Mouse (Mus musculus) hindbrain, embryonic 13.5 days (tissue): ENCODE results near the gene Cntn5. TPM values are rescaled to one million over a fixed set of nuclear protein-coding genes. Genes with fewer than 3 reads are reported as not detected.

Source experiments
- ATAC-seq: fragments of 200-750 bp; cut with Nextera tagmentation; 2 replicates; pipeline ENCODE4 v1.8.0; 2017; ENCODE audit warnings: moderate TSS enrichment; ENCODE audit not compliant: low FRiP score
- H3K27ac ChIP-seq: fragments of 300-500 bp; sonication (generic); 2 replicates; pipeline ENCODE4 v1.5.1; 2015; ENCODE audit warnings: inconsistent platforms, mild to moderate bottlenecking, moderate library complexity
- H3K27me3 ChIP-seq: fragments of 300-500 bp; sonication (generic); 2 replicates; pipeline ENCODE4 v1.6.1; 2015; ENCODE audit warnings: mild to moderate bottlenecking, inconsistent platforms
- H3K36me3 ChIP-seq: fragments of 300-500 bp; sonication (generic); 2 replicates; pipeline ENCODE4 v1.6.1; 2015; ENCODE audit warnings: mild to moderate bottlenecking, inconsistent platforms
- H3K4me1 ChIP-seq: fragments of 300-500 bp; sonication (generic); replicated peaks from 2 replicates; pipeline ENCODE4 v1.6.1; 2015; ENCODE audit warnings: inconsistent platforms
- H3K4me2 ChIP-seq: fragments of 300-500 bp; sonication (generic); 2 replicates; pipeline ENCODE4 v1.6.1; 2015; ENCODE audit warnings: inconsistent platforms, mild to moderate bottlenecking, moderate library complexity
- H3K4me3 ChIP-seq: fragments of 300-500 bp; sonication (generic); 2 replicates; pipeline ENCODE4 v1.5.1; 2015; ENCODE audit warnings: mild to moderate bottlenecking, inconsistent platforms
- H3K9ac ChIP-seq: fragments of 300-500 bp; sonication (generic); 2 replicates; pipeline ENCODE4 v1.6.1; 2015; ENCODE audit warnings: mild to moderate bottlenecking, inconsistent platforms
- H3K9me3 ChIP-seq: fragments of 300-500 bp; sonication (generic); 2 replicates; pipeline ENCODE4 v1.6.1; 2016; ENCODE audit warnings: inconsistent platforms
- WGBS: fragments of 180-500 bp; shearing (Covaris S2); methylation state at CpG from one replicate; pipeline ENCODE4 v1.1.7; 2015; 5-methylcytosine and 5-hydroxymethylcytosine counted together
- polyA plus RNA-seq: library from polyadenylated mRNA; unstranded; fragments of >200 nt; fragmentation: Nextera tagmentation; extraction: Ambion mirVana; gene quantifications from 2 replicates; pipeline ENCODE4 v1.2.1, GENCODE M21; 2015

Gene Cntn5
- polyA plus RNA-seq, 1 experiment from 2014 or later: 14.7 TPM

DNA sequence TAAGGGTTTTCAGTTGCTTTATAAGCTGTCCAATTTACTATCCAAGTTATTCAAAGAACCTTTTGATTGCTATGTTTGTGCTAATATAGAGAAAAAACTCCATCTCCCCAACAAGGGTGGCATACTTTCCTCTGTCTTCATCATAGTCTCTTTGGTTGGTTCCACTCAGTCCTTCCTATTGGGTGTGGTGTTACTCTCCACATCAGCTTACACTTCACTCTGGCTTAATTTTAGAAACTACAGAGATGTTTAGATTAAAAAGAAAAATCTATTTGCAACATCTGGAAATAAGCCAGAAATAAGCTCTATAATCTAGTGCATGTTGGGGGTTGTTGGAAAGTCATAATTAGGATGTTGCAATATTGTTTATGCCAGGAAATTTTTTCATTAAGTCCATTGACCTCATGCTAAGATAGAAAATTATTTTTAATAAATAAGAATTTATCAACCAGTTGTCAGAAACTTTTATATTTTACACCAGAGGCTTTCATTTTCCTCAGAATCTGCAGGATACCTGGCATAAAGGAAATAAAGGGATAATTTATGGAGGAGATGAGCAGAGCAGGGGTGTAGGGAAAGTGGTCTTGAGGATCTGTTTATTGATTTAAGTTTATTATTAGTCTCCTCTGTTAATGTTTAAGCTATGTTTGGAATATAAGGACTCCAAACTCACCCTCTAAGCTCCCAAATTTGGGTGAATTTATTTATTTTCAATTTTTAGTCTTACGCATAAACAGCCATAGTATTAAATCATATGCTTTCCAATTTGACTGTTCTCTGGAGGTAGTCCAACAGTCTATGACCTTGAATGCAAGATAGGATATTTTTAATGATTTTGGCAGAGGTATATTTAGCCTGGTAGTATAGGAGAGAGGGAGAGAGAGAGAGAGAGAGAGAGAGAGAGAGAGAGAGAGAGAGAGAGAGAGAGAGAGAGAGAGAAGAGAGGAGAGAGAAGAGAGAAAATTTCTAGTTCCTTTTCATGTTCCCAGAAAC is 966.8 kb downstream of the Cntn5 start:
- H3K27ac ChIP-seq: no peak overlapping the region
- H3K9ac ChIP-seq: no peak overlapping the region
- H3K4me1 ChIP-seq: no peaks in the 10 kb centered on the region
- no peak for ATAC-seq
- no peak overlapping the region for H3K4me2 ChIP-seq
- H3K27me3 ChIP-seq: no peaks in the 10 kb centered on the region
- H3K9me3 ChIP-seq: no peaks in the 10 kb centered on the region
- WGBS: 93% methylated on average over 1 of the region's 1 CpGs
- H3K4me3 ChIP-seq: no peak overlapping the region
- H3K36me3 ChIP-seq: no peaks in the 10 kb centered on the region

DNA sequence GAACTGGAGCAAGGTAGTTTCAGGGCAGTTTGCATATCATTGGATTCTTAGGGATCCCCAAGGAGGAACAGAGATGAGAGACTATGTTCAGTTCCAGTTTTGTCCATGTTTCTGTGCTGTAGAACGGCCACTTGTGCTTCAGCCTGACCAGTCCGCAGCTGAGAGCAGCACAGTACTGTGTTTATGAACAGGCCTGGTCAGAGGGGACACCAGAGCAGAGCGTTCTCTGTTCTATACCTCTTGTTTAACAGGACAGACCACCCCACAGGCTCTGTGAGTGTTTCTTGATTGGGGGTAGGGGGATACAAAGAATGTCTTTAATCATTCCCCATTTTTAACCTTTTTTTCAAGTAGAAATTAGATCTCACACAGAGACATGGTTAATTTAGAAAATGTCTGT is 984.0 kb downstream of the Cntn5 start:
- Histone ChIP-seq H3K4me3 (no peak overlapping the region), H3K4me2 (no peak overlapping the region), H3K36me3 (no peaks in the 10 kb centered on the region), H3K9me3 (peaks cover 13% of the 10 kb centered on the region), H3K27ac (no peak overlapping the region), H3K27me3 (no peaks in the 10 kb centered on the region), H3K9ac (no peak overlapping the region), H3K4me1 (no peaks in the 10 kb centered on the region)
- 65% methylated on average over 3 of the region's 3 CpGs for WGBS
- no peak for ATAC-seq

DNA sequence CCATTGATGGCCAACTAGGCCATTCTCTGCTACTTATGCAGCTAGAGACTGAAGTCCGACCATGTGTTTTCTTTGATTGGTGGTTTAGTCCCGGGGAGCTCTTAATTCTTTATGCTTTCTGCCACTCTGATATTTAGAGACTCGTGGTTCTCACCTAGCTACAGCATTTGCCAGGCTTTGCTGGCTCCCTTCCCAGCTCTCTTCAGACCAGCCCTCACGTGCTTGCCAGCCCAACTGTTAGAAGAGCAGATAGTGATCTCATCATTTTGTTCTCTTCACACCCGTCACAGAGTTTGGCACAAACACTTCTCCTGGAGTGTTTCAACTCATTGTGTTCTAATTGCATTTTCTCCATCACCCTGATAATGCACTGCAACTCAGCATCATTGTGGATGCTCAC is 1005.5 kb downstream of the Cntn5 start:
- Histone ChIP-seq H3K9me3 (no peaks in the 10 kb centered on the region), H3K4me3 (no peak overlapping the region), H3K4me1 (no peaks in the 10 kb centered on the region), H3K27me3 (no peaks in the 10 kb centered on the region), H3K4me2 (no peak overlapping the region), H3K9ac (no peak overlapping the region), H3K27ac (no peak overlapping the region), H3K36me3 (no peaks in the 10 kb centered on the region)
- ATAC-seq: peak; percentile 87
- WGBS: 59% methylated on average over 5 of the region's 5 CpGs

DNA sequence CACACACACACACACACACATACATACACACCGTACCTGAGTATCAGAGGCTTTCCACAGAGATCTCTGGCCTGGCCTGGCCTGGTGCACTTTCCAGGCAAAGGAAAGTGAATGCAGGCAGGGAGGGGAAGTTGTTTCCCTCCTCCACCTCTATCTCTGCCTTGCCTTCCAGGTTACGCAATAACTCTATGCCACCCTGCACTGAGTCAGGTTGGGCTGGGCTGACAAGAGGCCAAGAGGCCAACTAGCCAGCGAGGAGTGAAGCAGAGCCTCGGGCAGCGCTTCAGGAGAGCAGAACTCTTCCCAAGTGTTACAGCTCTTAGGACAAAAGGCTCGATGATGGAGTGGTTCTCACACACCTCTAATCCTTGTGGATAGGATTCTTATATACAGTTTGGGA is 1018.4 kb downstream of the Cntn5 start:
- Histone ChIP-seq H3K27me3 (no peaks in the 10 kb centered on the region), H3K4me3 (no peak overlapping the region), H3K9ac (no peak overlapping the region), H3K4me2 (no peak overlapping the region), H3K4me1 (no peaks in the 10 kb centered on the region), H3K9me3 (no peaks in the 10 kb centered on the region), H3K36me3 (no peaks in the 10 kb centered on the region), H3K27ac (no peak overlapping the region)
- WGBS: 90% methylated on average over 6 of the region's 6 CpGs
- ATAC-seq: no peak

DNA sequence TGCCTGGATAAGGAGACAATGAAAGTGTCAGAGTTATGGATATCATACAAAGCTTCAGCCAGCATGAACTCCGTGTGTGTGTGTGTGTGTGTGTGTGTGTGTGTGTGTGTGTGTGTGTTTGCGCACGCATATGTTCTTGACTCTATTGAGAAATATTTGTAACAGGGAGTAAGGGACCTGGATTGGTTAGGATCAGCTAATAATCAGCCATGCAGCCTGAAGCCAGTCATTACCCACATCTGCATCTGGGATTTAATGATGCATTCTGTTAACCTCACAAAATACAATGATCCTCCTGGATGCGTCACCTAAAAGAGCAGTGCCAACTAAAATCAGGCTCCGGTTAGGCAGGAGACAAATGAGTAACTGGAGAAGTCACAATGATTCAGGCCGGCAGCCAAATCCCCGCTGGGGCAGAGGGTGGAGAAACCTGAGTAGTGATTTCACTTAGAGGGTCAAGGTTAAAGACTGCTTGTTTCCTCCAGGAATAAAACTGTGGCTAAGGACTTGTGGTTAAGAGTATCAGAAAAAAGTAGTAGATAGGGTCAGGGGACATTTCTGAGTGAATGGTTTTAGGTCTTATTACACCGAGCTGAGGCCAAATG is 1021.7 kb downstream of the Cntn5 start:
- ATAC-seq: peak; percentile 54
- 56% methylated on average over 8 of the region's 8 CpGs for WGBS

DNA sequence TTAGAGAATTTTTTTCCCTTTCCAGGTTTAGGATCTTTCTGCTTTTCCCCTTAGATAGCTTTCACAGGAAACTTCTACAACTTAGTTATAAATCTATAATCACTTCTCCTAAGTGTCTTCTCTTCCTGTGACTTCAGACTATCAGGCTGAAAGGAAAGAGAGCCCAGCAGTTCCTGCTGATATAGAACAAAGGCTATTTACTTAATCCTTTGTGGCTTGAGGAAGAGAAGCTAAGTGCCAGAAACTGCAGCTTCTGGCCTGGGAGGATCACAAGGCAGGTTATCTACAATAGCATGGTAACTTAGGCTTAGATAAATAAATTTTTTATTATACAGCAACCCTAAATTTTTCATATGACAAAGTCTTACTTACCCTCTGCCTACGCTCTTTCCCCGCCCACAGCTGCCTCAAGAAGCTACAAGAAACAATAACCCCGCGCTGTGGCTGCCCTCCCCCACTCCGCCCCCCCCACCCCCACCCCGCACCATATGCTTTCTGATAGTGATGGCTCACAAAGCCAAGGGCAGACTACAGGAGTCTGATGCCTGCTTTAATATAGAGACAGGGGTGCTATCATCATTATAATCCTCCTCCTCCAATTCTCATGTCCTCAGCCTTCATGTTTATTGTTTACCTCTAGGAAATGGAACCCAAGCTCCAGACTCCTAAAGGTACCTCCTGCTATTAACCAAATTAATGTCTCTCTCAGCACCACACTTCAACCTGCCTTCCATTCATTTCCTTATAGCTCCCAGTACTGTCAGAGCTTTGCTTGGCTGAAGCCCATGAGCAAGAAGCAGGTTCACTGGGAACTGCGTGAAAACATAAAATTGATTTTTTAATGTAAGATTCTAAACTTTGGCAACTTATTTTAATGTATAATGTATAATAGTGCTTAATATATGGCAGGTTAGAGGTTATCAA is 1032.2 kb downstream of the Cntn5 start:
- WGBS: 23% methylated on average over 7 of the region's 7 CpGs
- peak overlapping the region; percentile 30; the same call in 1 of the 2 replicates for H3K27ac ChIP-seq
- no peak overlapping the region for H3K4me3 ChIP-seq
- H3K36me3 ChIP-seq: no peaks in the 10 kb centered on the region
- no peak overlapping the region for H3K9ac ChIP-seq
- no peak overlapping the region for H3K4me2 ChIP-seq
- ATAC-seq: peak; percentile 80
- H3K4me1 ChIP-seq: no peaks in the 10 kb centered on the region
- no peaks in the 10 kb centered on the region for H3K9me3 ChIP-seq
- no peaks in the 10 kb centered on the region for H3K27me3 ChIP-seq

More for the DNA sequence above, 1021.7 kb downstream of the Cntn5 start:
- no peaks in the 10 kb centered on the region for H3K27me3 ChIP-seq
- no peak overlapping the region for H3K4me3 ChIP-seq
- H3K4me1 ChIP-seq: no peaks in the 10 kb centered on the region
- H3K4me2 ChIP-seq: no peak overlapping the region
- no peaks in the 10 kb centered on the region for H3K36me3 ChIP-seq
- no peak overlapping the region for H3K9ac ChIP-seq
- H3K27ac ChIP-seq: no peak overlapping the region
- H3K9me3 ChIP-seq: no peaks in the 10 kb centered on the region

DNA sequence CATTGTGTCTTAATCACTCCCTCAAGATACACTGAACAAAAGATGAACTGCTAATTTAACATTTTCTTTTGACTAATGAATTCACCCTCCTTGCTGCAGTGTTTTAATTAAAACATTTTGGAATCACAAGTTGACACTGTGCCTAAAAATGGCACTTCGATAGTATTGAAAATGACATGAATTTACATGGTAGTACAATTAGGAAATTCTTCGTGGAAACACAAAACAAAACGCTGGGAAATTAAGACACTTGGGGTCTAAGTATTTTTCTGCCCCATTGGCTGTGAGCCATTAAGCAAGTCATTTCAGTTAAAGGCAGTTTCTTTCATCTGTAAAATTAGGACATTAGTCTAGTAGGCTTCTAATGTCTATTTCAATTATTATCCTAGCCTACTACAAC is 1043.9 kb downstream of the Cntn5 start:
- no peak overlapping the region for H3K27ac ChIP-seq
- H3K27me3 ChIP-seq: no peaks in the 10 kb centered on the region
- H3K4me2 ChIP-seq: no peak overlapping the region
- no peaks in the 10 kb centered on the region for H3K9me3 ChIP-seq
- H3K4me1 ChIP-seq: no peaks in the 10 kb centered on the region
- no peak for ATAC-seq
- no peaks in the 10 kb centered on the region for H3K36me3 ChIP-seq
- H3K9ac ChIP-seq: no peak overlapping the region
- H3K4me3 ChIP-seq: no peak overlapping the region
- WGBS: 70% methylated on average over 3 of the region's 3 CpGs

DNA sequence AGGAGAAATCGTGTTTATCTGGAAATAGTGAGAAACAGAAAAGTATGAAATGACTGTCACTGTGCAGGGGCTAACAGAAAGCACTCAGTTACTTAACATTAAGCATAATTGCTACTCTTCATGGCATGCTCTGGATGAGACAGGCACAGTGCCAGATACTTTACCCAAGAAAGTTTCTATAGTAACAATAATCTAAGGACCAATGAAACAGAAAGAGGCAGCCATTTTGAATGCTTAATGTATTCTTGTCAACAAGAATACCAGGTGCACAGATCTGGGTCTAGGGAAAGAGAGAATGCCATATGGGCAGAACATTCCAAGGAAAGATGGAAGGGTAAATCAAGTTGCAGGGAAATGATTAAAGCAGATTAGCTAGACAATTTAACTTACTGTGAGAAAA is 1045.3 kb downstream of the Cntn5 start:
- no peak overlapping the region for H3K4me3 ChIP-seq
- no peaks in the 10 kb centered on the region for H3K4me1 ChIP-seq
- no peaks in the 10 kb centered on the region for H3K27me3 ChIP-seq
- H3K27ac ChIP-seq: no peak overlapping the region
- no peak overlapping the region for H3K9ac ChIP-seq
- WGBS: 71% methylated on average over 1 of the region's 1 CpGs
- no peaks in the 10 kb centered on the region for H3K9me3 ChIP-seq
- H3K36me3 ChIP-seq: no peaks in the 10 kb centered on the region
- ATAC-seq: no peak
- no peak overlapping the region for H3K4me2 ChIP-seq

DNA sequence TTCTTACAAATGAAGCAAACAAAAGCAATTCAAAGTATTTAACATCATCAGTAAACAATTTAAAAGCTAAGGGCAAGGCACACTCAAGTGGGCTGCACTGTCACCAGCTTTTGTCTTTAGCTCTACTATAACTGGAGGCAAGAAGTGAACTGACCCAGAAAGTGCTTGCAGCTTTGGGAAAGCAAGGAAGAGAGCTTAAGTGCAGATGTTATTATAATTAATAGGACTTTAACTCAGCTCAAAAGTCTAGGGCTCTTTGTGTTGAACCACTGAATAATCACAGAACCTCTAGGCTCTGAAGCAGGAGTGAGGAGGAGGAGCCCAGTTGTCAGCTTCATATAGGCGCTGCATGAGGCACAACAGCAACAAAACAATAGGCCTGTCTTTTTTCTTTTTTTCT is 1049.8 kb downstream of the Cntn5 start:
- no peaks in the 10 kb centered on the region for H3K36me3 ChIP-seq
- no peaks in the 10 kb centered on the region for H3K27me3 ChIP-seq
- 32% methylated on average over 1 of the region's 1 CpGs for WGBS
- no peaks in the 10 kb centered on the region for H3K9me3 ChIP-seq
- H3K9ac ChIP-seq: no peak overlapping the region
- no peak overlapping the region for H3K27ac ChIP-seq
- H3K4me1 ChIP-seq: no peaks in the 10 kb centered on the region
- no peak overlapping the region for H3K4me2 ChIP-seq
- ATAC-seq: no peak
- H3K4me3 ChIP-seq: no peak overlapping the region

DNA sequence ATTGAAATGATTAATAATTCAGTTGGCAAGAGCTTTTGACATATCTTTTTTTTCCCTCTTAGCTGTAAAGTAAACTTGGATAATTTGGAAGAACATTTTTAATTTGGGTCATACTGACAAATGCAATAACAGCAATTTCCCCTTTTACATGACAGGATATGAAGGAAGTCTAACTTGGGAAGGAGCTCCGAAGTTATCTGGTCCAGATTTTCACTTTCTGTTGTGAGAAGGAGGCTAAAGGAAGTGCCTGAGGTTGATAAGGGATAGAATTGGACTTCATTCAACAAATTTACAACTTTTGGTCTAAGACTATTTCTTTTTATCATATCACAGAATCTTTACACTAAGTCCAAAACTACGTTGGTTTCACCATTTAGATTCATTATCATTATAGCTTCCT is 1074.3 kb downstream of the Cntn5 start:
- ATAC-seq: no peak
- WGBS: 83% methylated on average over 2 of the region's 2 CpGs
- no peak overlapping the region for H3K27ac ChIP-seq
- no peaks in the 10 kb centered on the region for H3K4me1 ChIP-seq
- H3K9me3 ChIP-seq: no peaks in the 10 kb centered on the region
- H3K9ac ChIP-seq: no peak overlapping the region
- H3K4me2 ChIP-seq: no peak overlapping the region
- H3K27me3 ChIP-seq: no peaks in the 10 kb centered on the region
- H3K4me3 ChIP-seq: no peak overlapping the region
- no peaks in the 10 kb centered on the region for H3K36me3 ChIP-seq

DNA sequence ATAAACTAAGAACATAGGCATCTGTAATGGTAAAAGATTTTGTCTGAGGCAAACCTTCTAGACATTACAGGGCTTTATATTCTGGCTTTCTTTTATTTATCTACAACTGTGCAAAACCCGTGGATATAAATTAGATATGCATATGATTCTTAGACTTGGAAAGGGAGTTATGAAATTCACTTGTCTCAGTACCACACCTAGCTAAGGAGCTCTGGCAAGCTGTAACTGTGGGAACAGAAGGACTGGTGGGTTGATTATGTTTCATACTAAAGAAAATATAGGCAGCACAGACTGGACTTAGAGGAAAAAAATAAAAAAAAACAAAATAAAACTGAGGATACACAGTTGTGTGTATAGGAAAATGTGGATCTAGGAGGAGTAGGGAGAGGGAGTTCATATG is 1084.6 kb downstream of the Cntn5 start:
- Histone ChIP-seq H3K9ac (no peak overlapping the region), H3K36me3 (no peaks in the 10 kb centered on the region), H3K9me3 (no peaks in the 10 kb centered on the region), H3K27me3 (no peaks in the 10 kb centered on the region), H3K4me3 (no peak overlapping the region), H3K4me1 (no peaks in the 10 kb centered on the region), H3K4me2 (no peak overlapping the region), H3K27ac (no peak overlapping the region)
- WGBS: 81% methylated on average over 1 of the region's 1 CpGs
- ATAC-seq: no peak

DNA sequence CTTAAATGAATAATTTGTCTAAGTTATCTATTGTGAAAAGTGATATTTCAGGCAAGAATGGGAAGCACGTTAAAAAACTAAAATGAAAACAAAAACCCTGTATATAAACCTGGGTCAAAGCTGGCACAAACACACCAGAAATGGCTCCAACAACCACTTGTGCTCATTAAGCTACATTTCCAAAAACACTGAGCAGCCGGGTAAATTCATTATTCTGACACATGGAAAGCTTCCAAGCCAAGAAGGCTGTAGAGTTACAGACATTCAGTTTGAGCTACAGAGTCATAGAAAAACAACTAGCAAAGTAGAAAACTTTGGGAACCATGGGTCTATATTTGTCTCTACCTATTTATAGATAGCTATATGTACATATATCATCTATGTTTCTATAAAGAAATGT is 1087.1 kb downstream of the Cntn5 start:
- H3K27ac ChIP-seq: no peak overlapping the region
- no peaks in the 10 kb centered on the region for H3K27me3 ChIP-seq
- no peaks in the 10 kb centered on the region for H3K4me1 ChIP-seq
- no peak overlapping the region for H3K4me2 ChIP-seq
- H3K9ac ChIP-seq: no peak overlapping the region
- H3K9me3 ChIP-seq: no peaks in the 10 kb centered on the region
- 85% methylated on average over 2 of the region's 2 CpGs for WGBS
- no peaks in the 10 kb centered on the region for H3K36me3 ChIP-seq
- no peak overlapping the region for H3K4me3 ChIP-seq
- no peak for ATAC-seq
